Mouse (Mus musculus): Measurements from ENCODE around the gene Tacr1. TPM values are rescaled to one million over a fixed set of nuclear protein-coding genes. Genes with fewer than 3 reads are reported as not detected.

Gene Tacr1
- total RNA-seq, 2 experiments from 2014 or later, result 5.0 to 6.1 TPM

DNA sequence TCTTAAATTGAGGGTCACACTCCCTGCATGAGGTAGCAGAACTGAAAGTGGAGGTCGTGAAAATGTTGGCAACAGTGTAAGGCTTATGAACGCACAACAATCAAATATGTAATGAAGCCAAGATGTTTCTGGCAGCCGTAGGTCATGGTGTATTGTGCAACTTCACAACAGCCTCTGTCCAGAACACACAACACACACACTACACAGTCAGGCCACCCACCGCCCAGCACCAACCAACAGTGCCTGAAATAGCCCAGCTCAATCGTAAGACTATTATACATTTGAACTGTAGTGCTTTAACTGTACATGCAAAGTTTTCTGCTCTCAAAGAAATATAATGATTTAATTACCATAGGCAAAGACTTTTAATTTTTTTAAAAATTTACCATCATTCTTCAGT lies 120.4 kb downstream of the Tacr1 start:
- peak; percentile 3 for DNase-seq
- intact Hi-C loops (cut with DNase I), result no loop called here

DNA sequence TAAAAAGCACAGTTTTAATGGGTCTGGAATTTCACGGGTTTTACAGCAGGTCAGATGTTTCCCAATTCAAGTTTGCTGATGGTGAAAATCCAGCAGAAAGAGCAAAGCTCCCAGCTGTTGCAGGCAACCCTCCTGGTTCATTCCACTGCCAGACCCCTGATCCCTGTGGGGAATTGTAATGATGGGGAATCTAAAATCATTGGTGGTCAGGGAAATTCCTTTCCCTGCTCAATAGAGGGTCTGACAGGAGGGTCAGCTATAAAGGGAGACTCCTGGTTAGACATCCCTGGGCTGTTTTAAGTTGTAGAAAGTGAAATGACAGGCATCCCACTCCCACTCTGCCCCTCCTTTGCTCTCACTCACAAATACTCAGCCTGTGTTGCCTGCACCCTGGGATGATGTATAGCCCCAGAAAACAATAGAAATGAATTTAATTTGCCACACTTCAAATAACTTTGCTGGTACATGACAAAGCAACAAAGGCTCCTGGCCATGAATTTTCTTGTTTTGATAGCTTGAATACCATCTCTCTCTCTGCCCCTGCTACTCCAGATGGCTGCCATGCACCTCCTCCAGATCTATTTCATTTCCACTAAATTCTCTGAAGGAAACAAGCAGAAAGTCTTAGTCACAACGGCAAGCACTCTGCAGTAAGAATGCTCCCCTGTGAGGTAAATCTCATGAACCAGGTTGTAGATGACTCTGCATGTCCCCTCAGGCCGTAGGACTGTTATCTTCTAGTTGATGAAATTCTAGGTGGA lies 123.2 kb downstream of the Tacr1 start:
- DNase-seq, result no peak
- intact Hi-C loops (cut with DNase I), result no loop called here

DNA sequence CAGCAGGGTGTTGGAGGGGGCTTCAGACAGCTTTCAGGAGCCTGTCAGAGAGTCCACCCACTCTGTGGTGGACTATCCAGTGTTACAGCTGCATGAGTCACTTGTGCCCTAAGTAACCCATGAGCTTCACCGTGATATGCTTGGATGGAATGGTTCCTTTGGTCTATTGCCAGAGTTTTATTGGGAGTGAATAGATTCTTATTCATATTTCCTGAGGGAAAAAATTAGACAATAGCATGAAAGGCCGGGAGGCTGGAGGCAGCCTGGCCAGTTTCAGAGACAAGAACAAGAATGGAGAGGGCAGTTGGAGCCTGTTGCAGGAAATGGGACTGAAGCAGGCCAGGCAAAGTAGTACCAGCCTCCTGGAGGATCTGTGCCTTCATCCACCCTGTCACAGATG lies 126.5 kb downstream of the Tacr1 start:
- intact Hi-C loops (cut with DNase I), result no loop called here

DNA sequence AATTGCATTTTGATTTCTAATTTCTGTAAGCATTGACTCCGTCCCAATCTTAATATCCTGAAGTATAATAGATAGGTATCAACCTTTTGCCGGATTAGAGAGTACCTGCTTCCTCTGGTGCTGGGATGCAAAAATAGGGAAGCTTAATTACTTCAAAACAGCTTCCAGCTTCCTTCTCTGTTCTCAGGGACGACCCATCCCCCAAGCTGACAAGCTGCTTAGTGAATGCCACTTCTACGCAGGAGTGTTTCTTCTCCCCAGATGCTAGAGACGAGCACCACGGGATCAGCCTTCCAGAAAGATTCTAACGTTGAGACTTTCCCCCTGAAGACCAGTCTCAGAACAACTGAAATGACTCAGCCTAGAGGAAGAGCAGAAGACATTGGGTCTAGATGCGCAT lies 134.5 kb downstream of the Tacr1 start:
- DNase-seq, result no peak
- intact Hi-C loops (cut with DNase I), result no loop called here

More for the DNA sequence above, 126.5 kb downstream of the Tacr1 start:
- DNase-seq, result no peak

DNA sequence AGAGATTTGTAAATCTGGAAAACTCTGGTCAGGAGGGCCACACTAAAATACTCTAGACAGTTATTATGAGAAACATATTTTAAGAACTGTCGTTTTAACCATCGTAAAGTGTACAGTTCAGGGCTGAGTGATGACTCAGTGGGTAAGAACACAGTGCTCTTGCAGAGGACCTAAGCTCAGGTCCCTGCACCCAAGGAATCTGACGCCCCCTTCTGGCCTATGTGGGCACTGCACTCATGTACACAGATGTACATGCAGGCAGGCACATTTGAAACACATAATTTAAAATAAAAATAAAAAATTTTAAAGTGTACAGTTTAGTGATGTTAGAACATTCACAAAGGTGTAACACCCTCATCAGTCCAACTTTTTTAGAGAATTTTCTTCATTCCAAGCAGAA lies 147.1 kb downstream of the Tacr1 start:
- no peak for DNase-seq
- intact Hi-C loops (cut with DNase I), result no loop called here

DNA sequence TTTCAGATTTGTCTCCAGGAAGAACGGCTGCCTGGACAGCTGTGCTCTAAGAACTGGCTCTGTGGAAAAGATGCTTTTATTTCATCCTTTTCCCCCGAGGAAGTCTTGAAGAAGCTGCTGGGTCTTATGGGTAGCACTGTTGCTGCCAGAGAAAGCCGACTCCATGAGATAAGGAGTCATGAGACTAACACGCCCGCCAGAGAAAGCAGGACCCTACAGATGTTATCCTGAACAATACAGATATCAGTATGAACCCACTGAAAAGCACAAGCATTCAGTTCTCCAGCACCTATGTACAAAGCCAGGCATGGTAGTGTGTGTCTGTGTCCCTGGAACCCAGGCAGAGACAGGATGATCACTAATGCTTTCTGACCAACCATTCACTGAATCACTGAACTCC lies 173.3 kb downstream of the Tacr1 start:
- intact Hi-C loops (cut with DNase I), result no loop called here
- DNase-seq, result no peak

DNA sequence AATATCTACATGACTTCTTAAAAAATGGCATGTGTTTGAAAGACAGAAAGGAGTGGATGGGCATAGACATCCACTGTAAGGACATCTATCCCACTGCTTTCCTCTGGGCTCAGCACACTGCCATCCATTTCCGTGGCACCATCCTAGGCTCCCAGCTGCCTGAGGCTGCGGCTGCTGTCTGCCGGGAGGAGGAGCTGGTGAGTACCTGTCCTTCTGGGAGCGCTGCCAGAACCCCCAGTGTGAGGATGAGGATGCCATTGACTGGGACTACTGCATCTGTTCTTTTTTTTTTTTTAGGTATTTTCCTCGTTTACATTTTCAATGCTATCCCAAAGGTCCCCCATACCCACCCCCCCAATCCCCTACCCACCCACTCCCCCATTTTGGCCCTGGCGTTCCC lies 183.3 kb downstream of the Tacr1 start:
- intact Hi-C loops (cut with DNase I), result no loop called here
- peak; percentile 63 for DNase-seq

DNA sequence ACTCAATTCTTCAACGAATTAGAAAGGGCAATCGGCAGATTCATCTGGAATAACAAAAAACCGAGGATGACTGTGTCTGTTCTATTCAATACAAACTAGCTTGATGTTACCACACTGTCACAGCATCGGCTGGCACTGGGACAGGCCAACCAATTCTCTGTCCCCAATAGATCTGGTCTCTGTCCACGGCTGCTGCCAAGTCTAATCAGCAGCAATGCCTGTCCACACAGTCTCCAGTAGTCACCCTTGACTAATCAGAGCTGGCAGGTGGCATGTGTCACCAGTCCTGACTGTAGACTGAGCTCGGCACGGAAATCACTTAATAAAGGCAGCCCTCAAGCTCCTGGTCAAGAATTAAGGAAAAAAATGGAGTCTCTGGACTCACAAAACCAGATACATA lies 187.3 kb downstream of the Tacr1 start:
- intact Hi-C loops (cut with DNase I), result no loop called here
- peak; percentile 86 for DNase-seq

DNA sequence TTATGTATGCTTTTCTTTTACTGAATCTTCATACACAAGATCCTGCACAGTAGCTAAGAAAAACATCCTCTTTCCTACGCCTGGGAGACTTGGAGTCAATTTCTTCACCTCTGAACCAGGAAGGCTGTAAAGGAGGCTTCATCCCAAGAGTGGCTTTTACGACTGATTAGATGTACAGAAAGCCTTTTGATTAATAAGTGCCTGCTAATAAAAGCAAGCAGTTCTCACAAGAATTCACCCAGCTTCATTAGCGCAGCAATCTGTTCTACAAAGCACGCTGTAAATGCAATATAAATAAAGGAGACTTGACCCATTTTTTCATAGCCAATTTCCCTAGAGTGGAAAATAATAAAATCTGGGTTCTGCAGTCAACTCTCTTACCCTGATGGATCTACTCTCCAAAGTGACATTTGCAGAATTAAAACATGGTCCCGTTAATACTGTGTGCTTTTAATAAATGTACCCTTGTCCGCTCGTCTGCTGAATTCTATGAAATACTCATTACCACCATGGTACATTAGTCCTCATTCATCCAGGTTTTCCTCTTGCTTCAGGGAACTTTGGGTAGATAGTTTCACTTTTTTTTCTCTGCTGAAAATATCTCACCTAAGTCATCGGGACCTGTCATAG lies 193.4 kb downstream of the Tacr1 start:
- intact Hi-C loops (cut with DNase I), result no loop called here
- no peak for DNase-seq

DNA sequence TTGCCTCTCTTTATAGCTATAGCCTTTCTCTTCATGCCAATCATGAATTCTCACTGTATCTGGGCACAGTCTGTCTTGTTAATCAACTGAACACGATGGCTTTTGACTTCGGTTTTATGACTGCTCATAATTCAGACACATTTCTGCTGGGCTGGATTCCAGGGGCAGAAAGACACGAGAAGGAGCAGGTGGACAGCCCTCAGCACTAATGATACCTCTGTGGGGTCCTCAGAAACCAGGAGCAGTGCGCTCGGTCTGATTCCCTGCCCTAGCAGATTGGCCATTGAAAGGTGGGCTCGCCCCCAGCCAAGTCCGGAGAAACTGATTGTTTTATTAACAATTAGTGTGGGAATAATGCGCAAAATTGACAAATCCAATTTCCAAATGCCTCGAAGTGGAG lies 201.1 kb downstream of the Tacr1 start:
- DNase-seq, result peak; percentile 31
- intact Hi-C loops (cut with DNase I), result loop anchor here (5.0 kb wide), 1 partner anchor 626 kb away; no protein-coding TSS in a partner anchor

DNA sequence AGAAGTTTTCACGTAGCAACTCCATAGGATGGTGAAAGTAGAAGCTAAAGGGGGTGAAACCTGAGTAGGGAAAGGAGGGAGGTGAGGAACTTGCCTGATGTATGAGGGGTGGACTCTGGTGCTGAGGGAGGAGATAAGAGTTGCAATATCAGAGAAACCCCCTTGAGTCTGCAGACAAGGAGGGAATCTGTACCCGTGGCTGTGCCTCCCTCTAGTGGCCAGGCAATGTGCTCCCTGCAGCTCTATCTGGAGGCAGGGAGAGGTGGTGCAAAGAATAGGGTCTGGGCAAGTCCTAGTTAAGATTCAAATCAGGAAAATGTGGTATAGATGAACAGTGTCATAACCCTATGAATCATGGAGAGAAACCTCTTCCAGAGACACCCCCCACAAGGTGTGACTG lies 201.5 kb downstream of the Tacr1 start:
- DNase-seq, result peak; percentile 69
- intact Hi-C loops (cut with DNase I), result loop anchor here (5.0 kb wide), 1 partner anchor 626 kb away; no protein-coding TSS in a partner anchor

DNA sequence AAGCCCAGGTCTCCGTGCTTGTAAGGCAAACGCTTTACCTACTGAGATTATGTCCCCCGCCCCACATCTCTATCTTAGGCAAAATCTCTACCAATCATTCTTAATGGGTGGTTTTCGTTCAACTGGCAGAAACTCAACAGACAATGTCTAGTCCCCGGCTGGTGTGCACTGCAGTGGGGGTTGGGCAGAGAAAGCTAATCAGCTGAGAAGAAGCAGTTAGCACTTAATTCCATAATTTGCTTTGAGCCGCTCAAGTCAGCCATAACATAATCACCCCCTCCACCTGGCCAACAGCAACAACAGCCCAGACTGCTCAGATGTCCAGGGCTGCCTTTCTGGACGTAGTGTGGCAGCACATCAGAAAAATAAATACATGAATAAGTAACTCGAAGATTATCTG lies 202.7 kb downstream of the Tacr1 start:
- intact Hi-C loops (cut with DNase I), result loop anchor here (5.0 kb wide), 1 partner anchor 627 kb away; no protein-coding TSS in a partner anchor
- peak; percentile 42 for DNase-seq

DNA sequence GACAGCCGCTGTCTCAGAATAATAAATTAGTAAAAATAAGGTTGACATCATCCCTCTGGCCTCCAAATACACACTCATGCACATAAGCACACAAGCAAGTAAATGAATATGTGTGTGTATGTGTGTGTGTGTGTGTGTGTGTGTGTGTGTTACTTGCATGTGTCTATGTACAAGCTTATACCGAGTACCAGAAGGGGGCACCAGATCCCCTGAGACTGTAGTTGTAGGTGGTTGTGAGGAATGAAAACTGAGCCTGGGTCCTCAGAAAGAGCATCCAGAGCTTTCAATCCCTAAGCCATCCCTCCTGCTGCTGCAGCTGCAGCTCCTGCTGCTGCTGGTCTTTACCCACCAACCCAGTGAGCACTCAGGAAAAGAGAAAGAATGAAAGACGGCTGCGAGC lies 206.6 kb downstream of the Tacr1 start:
- DNase-seq, result no peak
- intact Hi-C loops (cut with DNase I), result no loop called here

DNA sequence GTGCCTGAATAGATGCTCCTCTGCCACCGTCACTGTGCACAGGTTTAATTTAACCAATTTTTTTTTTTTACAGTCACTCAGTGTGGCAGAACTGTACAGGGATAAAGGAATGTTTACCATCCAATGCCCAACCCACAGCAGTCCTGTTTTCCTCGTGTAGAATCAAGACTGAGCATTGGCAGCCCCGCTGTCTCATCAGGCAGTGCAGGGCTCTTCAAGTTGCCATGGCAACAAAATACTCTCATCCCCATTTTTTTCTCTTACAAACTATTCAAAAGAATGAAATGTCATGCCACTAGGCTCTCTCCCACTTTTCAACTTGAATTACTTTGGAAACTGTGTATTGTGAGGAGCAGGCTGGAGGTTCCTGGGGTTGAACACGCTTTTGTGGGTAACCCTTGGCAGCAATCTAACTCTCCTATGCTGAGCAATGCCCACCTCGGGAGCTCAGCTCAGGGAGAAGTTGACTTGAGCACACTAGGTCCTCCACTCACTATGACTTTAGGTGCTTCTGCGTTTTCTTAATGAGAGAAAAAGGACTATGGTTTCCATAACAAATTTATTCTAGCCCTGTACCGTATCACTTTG lies 207.3 kb downstream of the Tacr1 start:
- intact Hi-C loops (cut with DNase I), result no loop called here
- DNase-seq, result no peak
